Mouse (Mus musculus): ENCODE data around the gene Tmprss5. TPM values are rescaled to one million over a fixed set of nuclear protein-coding genes. Genes with fewer than 3 reads are reported as not detected.
A peak's percentile ranks its signal among the peaks of the same experiment; 100 is the strongest.

Gene Tmprss5
- not detected for polyA plus RNA-seq (2017; shearing (Covaris generic))

DNA sequence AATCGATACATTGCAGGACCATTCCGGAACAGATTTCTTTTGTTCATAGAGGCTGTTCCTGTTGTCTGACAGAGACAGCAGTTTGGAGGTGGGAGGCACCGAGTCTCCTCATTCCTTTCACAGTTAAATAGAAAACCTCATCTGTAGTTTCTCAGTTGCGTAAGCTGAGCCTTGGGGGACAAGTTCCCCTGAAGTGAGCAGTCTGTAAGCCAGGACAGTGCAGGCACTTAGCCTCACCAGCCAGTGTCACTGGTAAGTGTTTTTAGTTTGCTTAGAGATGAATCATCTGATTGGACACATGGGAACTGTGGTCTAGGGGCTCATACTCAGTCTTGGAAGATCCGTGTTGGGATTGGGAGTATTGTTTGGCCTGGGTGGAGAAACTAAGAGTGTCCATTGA is at the start of gene Tmprss5:
Tmprss5 (plus strand) TSS at position 154 of the 400 bp plus-strand sequence.
- no peak for ATAC-seq

DNA sequence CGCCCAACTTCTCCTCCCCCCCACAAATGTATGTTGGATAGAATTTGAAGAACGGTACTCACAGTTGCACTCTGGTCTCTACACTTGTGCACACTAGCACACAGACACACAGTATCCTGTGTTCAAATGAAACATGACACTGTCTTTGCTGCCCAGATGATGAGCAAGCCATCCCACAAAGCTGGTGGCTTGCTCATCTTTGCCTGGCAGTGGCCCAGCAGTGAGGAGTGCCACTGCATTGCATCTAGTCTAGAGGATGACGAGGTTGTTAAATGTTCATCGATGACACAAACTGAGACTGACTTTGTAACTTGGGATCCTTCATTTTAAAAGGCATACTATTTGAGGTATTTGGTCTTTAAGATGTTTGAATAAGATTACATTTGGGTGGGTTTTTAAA is 46.3 kb upstream of the Tmprss5 start:
- ATAC-seq = no peak

DNA sequence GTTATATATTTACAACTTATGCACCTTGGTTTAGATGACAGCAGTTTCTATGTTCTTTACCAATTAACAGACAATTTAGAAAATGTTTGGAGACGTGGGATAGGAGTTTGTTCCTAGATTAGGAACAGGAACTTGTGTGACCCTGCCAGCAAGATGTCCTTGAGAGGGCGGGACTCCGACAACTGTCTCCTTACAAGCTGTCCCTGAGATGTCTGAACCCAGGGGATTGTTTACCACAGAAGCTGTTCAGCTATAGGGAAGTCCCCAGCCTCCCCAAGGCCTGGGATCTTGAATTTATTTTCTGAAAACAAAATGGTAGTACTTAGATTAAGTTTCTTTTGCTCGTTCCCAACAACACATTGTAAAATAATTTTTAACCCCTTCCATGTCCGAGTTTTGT is 30.2 kb upstream of the Tmprss5 start:
- ATAC-seq = no peak

DNA sequence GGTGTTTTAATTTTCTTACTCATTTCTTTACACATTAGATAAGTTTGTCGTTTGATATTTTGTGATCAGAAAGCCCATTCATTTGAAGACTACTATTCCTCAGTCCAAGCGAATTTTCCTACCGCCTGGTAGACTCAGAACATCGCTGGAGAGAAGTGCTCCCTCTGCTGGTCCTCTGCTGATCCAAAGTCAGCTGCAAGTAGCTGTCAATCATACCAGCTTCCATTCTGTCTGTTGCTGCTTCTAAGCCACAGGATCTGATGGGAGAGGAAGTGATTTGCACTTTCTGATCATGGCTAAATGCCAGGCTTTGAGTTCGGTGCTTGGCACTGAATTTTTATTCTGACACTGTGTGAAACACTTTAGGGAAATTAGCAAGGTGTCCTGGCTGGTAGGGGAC is 29.7 kb upstream of the Tmprss5 start:
- ATAC-seq = peak; percentile 28

DNA sequence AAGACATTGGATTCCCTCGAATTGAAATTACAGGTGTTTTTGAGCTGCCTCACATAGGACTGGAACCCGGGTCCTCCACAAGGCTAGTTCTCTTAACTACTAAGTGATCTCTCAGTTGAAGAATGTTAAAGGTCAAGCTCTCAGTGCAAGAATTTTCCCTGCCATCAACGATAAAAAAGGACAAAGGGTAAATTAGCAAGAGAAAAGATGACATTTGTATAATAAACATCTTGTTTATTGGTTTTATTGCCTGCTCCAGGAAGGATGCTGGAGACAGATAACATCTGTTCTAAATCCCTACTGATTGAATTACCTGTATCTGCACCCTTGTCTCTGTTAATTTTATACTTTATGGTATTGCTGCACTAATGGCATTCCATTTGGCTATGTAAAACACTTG is 27.0 kb upstream of the Tmprss5 start:
- no peak for ATAC-seq

DNA sequence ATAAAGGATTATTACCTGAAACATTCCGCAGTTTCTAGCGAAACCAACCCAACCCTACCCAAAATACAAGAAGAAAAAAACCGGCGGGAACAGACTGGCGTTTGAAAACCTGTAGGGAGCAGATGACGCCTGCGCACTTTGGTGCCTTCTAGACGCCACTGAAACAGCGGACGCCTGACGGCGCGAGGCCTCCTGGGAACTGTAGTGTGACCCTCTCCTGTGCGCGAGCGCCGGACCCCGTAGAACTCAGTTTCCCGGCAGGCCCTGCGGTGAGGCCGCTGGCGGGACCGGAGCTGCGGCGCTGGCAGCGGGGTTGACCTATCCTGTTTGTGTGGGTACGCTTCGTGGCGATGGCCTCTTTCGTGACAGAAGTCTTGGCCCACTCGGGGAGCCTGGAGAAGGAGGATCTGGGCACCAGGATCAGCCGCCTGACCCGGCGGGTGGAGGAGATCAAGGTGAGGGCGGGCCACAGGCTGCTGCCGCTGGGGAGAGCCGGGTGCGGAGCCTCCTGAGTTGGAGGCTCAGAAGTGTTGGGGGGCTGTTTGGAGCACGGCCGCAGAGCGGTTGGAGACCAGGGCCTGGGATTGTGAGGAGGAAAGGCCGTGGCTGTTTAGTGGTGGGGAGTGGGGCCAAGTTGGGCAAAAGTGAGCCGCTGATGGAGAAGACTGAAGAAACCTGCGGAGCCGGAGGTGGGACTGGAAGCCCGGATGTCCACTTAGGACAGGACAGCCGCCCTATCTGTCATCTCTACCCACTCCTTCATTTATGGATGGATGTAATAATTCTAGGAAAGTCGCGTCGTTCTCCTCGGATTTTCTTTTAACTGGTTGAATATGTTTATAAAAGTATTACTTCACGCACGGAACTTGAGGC is 25.5 kb upstream of the Tmprss5 start, which contains the start of gene Zw10:
Zw10 (plus strand) TSS at position 281 of the 873 bp plus-strand sequence.
- ATAC-seq = peak; percentile 99

DNA sequence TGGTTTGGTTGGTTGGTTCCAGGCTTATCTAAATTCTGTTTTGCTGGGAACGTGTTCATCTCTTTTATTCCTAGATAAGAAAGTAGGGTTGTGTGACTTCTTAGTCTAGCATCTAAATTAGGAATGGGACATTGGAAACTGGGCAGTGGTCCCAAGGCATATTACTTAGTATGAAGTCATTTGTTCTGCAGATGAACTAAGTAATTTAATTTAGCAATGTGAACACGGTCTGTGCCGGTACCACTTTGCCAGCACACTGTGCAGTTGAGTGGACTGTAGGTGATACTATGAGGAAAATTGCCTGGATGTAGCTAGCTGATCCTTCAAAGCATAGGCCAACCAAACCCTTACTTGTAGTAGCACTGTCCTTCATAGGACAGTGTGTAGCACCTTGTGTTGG is 4.2 kb upstream of the Tmprss5 start:
- no peak for ATAC-seq

DNA sequence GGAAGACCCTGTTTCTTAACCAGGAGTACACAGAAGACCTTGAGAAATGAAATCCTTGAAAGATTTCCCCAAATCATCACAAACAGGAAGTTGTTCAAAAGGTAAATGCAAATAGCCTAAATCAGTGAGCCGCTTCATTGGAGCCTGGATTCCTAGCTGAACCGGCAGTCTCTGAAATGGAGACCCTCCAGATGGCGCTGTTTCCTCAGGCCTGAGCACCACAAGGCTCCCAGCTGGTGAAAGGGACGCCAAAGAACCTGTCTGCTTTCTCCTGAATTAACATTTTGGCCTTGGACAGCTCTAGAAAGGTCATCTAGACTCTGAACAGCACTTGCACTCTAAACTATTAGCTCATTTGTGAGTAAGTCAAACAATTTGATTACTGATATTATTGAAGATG is 501 bp downstream of the Tmprss5 start:
- ATAC-seq = no peak

DNA sequence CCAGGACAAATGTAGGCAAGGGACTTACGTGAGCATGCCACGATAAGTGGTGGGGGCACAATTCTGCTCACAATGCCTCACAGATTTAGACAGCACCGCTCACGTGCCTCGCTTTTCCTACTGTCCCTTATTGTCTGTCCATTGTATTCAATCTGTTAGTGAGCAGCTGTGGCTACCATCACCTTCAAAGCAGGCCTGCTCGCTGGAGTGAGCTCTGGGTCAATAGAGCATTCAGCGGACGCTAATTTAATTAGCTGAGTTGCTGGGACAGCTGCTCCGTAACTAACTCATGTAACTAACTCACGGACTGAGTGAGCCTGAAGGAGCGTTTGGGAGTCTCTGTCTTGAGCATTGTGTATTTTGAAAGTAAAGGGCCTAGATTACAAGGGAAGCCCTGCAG is 6.3 kb downstream of the Tmprss5 start:
- ATAC-seq = no peak

DNA sequence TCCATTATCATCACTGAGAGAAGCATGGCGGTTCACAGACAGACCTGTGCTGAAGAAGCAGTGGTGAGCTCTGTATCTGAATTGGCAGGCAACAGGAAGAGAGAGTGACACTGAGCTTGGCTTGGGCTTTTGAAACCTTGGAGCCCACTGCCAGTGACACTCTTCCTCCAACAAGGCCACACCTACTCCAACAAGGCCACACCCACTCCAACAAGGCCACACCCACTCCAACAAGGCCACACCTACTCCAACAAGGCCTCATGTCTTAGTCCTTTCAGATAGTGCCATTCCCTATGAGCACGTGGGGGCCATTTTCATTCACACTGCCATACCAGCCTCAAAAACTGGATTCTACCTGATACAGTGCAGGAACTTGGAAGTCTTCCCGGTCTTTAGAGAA is 17.8 kb downstream of the Tmprss5 start:
- no peak for ATAC-seq

DNA sequence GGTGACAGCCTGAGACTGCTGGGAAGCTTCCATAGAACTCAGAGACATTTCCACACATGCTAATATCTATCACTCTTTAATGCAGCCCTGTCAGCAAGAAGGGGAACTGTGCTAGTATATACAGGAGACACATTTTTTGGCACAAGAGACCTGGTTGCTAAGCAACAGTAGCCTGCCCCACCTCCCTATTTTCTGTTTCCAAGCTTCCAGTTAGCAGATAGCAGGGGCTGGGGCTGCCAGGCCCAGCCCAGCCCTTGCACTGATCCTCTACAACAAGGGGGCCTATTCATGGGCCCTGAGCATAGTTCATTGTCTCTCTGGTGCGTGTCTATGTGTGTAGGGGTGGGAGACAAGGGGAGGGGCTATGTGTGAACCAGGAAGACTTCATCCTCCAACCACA is 21.3 kb downstream of the Tmprss5 start:
- no peak for ATAC-seq

DNA sequence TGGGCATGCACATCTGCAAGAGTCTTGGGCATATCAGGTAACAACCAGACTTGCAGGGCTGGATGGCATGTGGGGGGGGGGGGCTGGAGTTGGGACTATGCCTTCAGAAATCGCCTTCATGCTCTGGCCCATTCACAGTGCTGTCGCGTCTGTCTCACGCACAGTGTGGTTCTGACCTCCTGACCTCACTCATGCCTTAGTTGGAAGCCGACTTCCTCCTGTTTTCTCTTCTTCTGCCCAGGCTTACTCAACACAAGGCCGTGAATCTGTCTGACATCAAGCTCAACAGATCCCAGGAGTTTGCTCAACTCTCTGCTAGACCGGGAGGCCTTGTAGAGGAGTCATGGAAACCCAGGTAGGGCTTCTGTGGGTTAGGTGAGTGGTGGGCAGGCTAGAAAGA is 28.0 kb downstream of the Tmprss5 start:
- ATAC-seq = no peak

DNA sequence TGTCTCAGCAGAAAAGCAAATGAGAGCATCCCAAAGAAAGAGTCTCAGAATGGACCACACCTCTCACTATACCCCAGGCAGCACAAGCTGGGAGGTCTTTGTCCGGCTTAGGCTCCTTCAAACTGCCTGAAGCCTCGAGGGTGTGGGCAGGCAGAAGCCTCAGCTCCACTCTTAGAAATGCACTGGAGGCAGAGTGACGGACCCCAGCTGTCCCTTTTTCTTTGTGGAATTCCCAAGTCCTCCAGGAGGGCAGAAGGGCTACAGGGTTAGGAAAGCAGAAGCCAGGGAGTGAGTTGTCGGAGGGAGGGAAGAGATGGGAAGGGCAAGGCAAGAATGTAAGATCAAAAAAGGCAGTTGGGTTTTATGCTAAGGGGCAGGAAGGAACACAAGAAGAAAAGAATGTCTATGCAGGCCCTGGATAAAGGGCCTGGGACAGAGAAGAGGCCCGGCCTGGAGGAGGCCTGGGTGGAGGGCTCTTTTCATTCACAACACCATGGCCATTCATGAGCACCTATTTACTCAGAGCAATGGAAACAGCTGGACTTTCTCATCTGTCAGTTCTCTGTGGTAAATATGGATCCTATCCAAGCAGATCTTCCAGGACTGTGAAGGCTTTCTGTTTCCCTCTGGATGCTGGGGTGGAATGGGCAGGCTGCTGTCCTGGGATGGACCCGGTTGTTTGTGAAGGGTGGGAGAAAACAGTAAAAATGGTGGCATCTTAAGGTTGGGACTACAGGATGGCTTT is 29.6 kb downstream of the Tmprss5 start:
- no peak for ATAC-seq

DNA sequence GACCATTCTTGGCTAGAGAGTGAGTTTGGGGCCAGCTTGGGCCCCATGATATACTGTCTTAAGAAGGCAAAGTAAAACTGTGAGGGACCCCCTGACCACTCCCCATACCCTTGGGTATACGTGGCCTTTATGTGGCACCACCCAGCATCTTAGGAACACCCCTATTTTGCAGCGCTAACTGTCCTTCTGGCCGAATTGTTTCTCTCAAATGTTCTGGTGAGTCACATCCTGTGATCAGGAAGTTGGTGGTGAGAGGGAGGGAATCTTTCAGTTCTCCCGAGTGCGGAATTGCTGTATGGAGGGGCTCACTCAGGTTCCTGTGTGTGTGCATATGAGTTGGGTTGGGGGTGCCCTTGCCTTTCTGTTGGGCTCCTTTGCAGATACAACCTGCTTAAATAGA is 30.2 kb downstream of the Tmprss5 start:
- ATAC-seq = no peak

DNA sequence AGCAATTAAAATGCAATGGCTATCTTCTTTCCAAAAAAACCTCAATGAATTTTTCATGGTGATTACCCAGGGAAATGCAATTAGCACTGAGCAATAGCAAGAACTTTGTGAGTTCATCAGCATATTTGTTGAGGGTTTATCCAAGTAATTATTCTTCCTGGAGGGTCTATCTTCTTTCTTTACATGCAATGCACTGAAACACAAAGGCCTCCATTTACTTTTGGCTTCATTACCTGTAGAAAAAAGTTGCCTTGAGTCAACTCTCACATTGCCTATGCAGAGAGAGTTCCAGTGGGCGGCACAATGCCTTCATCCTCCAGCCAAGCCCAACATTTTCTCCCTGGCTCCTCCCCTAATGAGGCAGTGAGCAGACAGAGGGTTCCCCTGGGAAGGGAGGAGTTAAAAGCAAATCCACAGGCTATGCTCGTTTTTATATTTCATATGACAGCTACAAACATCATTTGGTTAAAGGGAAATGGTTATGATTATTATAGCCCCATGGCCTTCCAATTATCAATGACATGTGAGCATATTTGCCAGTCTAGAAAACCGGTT is 37.3 kb downstream of the Tmprss5 start:
- ATAC-seq = no peak

DNA sequence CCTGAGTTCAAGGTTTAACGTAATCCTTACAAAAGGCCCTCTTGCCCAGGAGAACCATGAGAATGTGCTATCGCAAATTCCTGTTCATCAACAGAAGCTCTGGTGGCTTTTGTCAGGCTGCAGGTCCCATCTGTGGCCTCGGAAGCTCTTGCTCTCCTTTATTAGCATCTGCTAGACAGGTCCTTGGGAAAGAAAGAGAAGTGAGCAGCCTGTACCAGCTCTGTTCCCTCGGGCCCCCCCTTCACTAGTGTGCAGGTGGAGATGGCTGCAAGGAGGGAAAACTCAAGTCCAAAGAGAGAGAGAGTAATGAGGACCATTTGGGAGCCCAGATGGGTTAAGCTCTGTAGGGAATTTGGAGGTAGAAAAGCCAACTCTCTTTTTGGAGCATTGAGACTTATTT is 38.7 kb downstream of the Tmprss5 start:
- no peak for ATAC-seq

DNA sequence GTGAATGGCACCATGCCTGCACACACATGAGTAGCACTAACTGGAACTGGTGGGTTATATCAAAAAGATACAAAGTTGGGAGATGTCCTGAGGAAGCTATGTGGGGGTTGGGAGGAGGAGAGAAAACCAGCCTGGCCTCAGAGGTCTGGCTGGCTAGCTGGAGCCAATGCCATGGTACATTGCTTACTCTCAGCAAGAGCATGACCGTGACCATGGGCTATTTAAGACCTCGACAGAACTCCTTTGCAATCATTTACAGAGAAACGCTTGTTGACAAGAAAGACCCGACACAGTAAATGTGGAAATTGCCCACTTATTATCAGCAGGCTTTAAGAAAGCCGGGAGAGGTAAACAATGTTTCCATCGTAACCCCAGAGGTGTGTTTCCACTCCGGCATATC is 44.6 kb downstream of the Tmprss5 start:
- no peak for ATAC-seq

DNA sequence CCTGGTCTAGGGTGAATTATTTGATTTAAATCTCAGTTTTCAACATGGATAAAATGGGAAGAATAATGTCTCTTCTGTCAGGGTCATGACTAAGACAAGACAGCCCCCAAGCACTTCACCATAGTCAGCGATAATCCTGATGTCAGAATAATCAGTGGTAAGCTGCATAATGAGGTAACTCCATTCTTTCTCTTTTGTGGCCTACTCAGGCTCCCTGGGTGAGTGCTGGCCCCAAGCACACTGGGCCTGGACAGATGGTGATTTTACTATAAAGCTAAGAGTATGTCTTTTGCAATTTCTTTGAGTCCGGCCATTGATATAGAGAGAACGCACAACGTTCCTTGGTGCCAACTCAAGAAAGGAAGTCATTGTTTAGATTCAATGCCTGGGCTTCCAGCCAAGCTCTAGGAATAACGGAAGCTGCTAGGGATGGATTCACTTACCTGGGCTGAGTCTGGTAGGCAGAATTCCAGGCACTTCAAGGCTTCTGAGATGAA is 49.5 kb downstream of the Tmprss5 start:
- ATAC-seq = no peak

DNA sequence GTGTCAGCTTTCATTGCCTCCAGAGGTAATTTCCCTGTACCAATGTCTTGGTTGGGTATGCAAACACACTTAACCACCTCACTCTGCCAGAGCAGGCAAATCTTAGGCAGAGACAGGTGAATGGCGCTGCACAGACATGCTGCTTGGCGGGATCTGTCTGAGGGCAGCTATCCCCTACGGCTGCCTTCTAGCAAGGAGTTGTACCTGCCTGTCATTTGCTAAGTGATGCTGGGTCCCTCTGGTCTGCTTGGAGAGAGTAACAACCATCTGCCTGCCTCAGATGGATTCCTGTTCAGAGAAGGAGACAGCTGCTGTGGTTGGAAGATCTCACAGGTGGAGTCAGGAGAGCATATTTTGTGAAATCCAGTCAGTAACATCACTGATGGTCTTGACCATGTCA is 62.8 kb downstream of the Tmprss5 start:
- ATAC-seq = no peak

DNA sequence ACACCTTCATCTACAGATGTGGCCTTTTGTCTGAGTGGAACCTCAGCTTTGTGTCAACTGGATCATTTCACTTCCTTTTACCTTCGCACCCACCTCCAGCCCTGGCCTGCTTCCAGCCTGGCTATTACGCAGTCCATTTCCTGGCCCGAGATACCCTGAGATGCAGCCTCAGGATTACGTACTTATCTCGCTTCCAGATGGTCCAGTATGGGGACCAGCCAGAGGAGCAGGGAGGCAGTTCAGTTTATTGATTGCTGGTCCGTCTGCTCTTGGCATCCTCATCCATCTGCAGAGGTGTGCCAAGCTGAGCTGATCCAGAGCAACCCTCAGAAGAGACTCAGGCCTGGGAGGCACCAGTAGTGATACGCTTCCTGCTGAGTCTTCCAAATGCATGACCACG is 64.7 kb downstream of the Tmprss5 start:
- ATAC-seq = no peak

DNA sequence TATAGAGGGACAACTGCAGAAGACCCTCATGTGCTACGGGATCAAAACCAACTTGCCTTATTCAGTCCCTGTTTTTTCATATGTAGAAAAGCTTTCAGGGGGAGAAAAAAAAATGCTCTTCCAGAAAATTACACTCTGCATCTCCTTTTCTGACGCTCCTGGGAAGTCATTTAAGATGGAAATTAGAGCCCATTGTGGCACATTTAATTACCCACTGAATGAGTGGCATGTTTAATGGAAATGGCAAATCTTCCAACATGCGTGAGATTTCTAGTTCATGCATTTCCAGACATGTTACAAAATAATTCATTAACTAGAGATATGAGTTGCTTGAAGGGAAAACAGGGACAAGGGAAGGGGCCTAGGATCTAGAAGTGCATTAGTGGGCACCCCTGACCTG is 66.0 kb downstream of the Tmprss5 start:
- no peak for ATAC-seq
